9 mouse cellular contexts compared by ENCODE assay signal in genomic region chr4:127020411-127021150, GRCm38 (mm10). TPM values are rescaled to one million over a fixed set of nuclear protein-coding genes. Genes with fewer than 3 reads are reported as not detected.
A peak's percentile ranks its signal among the peaks of the same experiment; 100 is the strongest.
DNase-seq lines count a peak whose midpoint lies in the region; ATAC-seq and TF ChIP-seq lines count a peak whose summit lies in the region.
"Had no signal": no experiment of that assay in that cellular context is flagged by ENCODE, and none has a peak within 500 bp of the region (broad histone marks: within the 10 kb centered on the region; RNA-seq: fewer than 3 reads in every experiment).

No protein-coding gene starts in this region.

- peaks cover 9% of the 10 kb centered on the region; the same call in 1 of the 2 replicates for H3K4me1 ChIP-seq in kidney, postnatal 0 days (replicated peaks; ENCODE audit: insufficient read depth, low read length)
- peaks cover 19% of the 10 kb centered on the region for H3K4me1 ChIP-seq in embryonic facial prominence, embryonic 13.5 days
- 0 out of 2 replicates have a peak, but pooled peaks cover 2% of the 10 kb centered on the region for H3K4me1 ChIP-seq in intestine, embryonic 15.5 days (replicated peaks)
- peaks cover 3% of the 10 kb centered on the region; the same call in 1 of the 2 replicates for H3K4me1 ChIP-seq in midbrain, postnatal 0 days (ENCODE audit: insufficient read depth, low read length)

- H3K36me3 ChIP-seq in kidney, postnatal 0 days (ENCODE audit: insufficient read depth, low read length), result peaks cover 16% of the 10 kb centered on the region; the same call in 1 of the 2 replicates
- H3K36me3 ChIP-seq in embryonic facial prominence, embryonic 13.5 days, result peaks cover 25% of the 10 kb centered on the region
- H3K36me3 ChIP-seq in intestine, embryonic 15.5 days, result no peaks in the 10 kb centered on the region
- H3K36me3 ChIP-seq in midbrain, postnatal 0 days (ENCODE audit: insufficient read depth, low read length), result no peaks in the 10 kb centered on the region

- H3K9ac ChIP-seq in kidney, postnatal 0 days (ENCODE audit: low read depth, low read length), result no peak overlapping the region
- H3K9ac ChIP-seq in embryonic facial prominence, embryonic 13.5 days, result peak overlapping the region; percentile 47; the same call in 1 of the 2 replicates
- H3K9ac ChIP-seq in intestine, embryonic 15.5 days, result no peak overlapping the region
- no peak overlapping the region; the same call in 1 of the 2 replicates for H3K9ac ChIP-seq in midbrain, postnatal 0 days (replicated peaks; ENCODE audit: low read length, poor library complexity, severe bottlenecking)

- H3K4me2 ChIP-seq in kidney, postnatal 0 days (ENCODE audit: low read length), result peak overlapping the region; percentile 48
- peak overlapping the region; percentile 58 for H3K4me2 ChIP-seq in embryonic facial prominence, embryonic 13.5 days
- H3K4me2 ChIP-seq in intestine, embryonic 15.5 days (replicated peaks), result peak overlapping the region; percentile 59
- H3K4me2 ChIP-seq in midbrain, postnatal 0 days (ENCODE audit: low read depth, low read length, poor library complexity, severe bottlenecking), result peak overlapping the region; percentile 52

- H3K27ac ChIP-seq in kidney, postnatal 0 days, result no peak overlapping the region
- peak overlapping the region; percentile 34; the same call in 1 of the 2 replicates for H3K27ac ChIP-seq in embryonic facial prominence, embryonic 13.5 days
- no peak overlapping the region for H3K27ac ChIP-seq in intestine, embryonic 15.5 days
- no peak overlapping the region for H3K27ac ChIP-seq in midbrain, postnatal 0 days (ENCODE audit: low read depth, low read length)

- no peak for DNase-seq in kidney, postnatal 0 days (ENCODE audit: low spot score)
- DNase-seq in kidney, adult 18-20 months, result no peak
- DNase-seq in midbrain, postnatal 0 days (ENCODE audit: low spot score), result no peak
- no peak for DNase-seq in gastrocnemius, postnatal 4 days (ENCODE audit: low spot score in 2 of 2)
- no peak for DNase-seq in frontal cortex, adult 2 months (ENCODE audit: extremely low spot score in 1 of 2, low spot score in 1 of 2)
- no peak for DNase-seq in c-Kit-positive CD71-positive TER-119-positive erythroid progenitor cells, embryonic 14.5 days (ENCODE audit: low spot score)

- no peaks in the 10 kb centered on the region for H3K27me3 ChIP-seq in kidney, postnatal 0 days (ENCODE audit: insufficient read depth, low read length)
- H3K27me3 ChIP-seq in embryonic facial prominence, embryonic 13.5 days, result no peaks in the 10 kb centered on the region
- H3K27me3 ChIP-seq in intestine, embryonic 15.5 days (replicated peaks), result no peaks in the 10 kb centered on the region
- no peaks in the 10 kb centered on the region for H3K27me3 ChIP-seq in midbrain, postnatal 0 days (ENCODE audit: insufficient read depth, low read length)
- H3K27me3 ChIP-seq: Patski had no signal

- TF ChIP-seq CTCF in kidney, postnatal 0 days (IDR thresholded peaks at IDR 0.05; ENCODE audit: low read depth), result no peak
- TF ChIP-seq CTCF in midbrain, postnatal 0 days (IDR thresholded peaks at IDR 0.05), result no peak

- H3K9me3 ChIP-seq in kidney, postnatal 0 days (replicated peaks; ENCODE audit: low read length), result no peaks in the 10 kb centered on the region
- H3K9me3 ChIP-seq in embryonic facial prominence, embryonic 13.5 days, result no peaks in the 10 kb centered on the region
- no peaks in the 10 kb centered on the region for H3K9me3 ChIP-seq in intestine, embryonic 15.5 days
- no peaks in the 10 kb centered on the region for H3K9me3 ChIP-seq in midbrain, postnatal 0 days (ENCODE audit: low read length)

- H3K4me3 ChIP-seq in kidney, postnatal 0 days (replicated peaks; ENCODE audit: low read depth, low read length), result peak overlapping the region; percentile 99
- peak overlapping the region; percentile 98 for H3K4me3 ChIP-seq in embryonic facial prominence, embryonic 13.5 days
- peak overlapping the region; percentile 29 for H3K4me3 ChIP-seq in intestine, embryonic 15.5 days (replicated peaks)
- H3K4me3 ChIP-seq in midbrain, postnatal 0 days (ENCODE audit: low read depth, low read length), result peak overlapping the region; percentile 97

- ATAC-seq in kidney, postnatal 0 days (replicated peaks; ENCODE audit: low FRiP score, low read depth), result no peak
- no peak for ATAC-seq in embryonic facial prominence, embryonic 13.5 days (ENCODE audit: insufficient number of reproducible peaks, insufficient read depth, low FRiP score, low TSS enrichment, low read depth)
- ATAC-seq in intestine, embryonic 15.5 days, result no peak
- ATAC-seq in midbrain, postnatal 0 days (ENCODE audit: low FRiP score), result no peak

- WGBS in kidney, postnatal 0 days, result 11% methylated on average over 13 of the region's 13 CpGs
- 11% methylated on average over 13 of the region's 13 CpGs for WGBS in embryonic facial prominence, embryonic 13.5 days
- WGBS in intestine, embryonic 15.5 days, result 13% methylated on average over 13 of the region's 13 CpGs
- 11% methylated on average over 13 of the region's 13 CpGs for WGBS in midbrain, postnatal 0 days

RNA-seq across cellular contexts. Expression of gene Sfpq, which starts 0.5 kb away (rescaled TPM):
- polyA plus RNA-seq in kidney, postnatal 0 days (2015; fragmentation: Nextera tagmentation; extraction: Ambion mirVana), result 89.6 and 98.1 TPM in 2 replicates
- polyA plus RNA-seq in embryonic facial prominence, embryonic 13.5 days (2015; fragmentation: Nextera tagmentation; extraction: Ambion mirVana), result 120 TPM in 2 replicates
- 71.9 and 75.6 TPM in 2 replicates for polyA plus RNA-seq in intestine, embryonic 15.5 days (2015; fragmentation: Nextera tagmentation; extraction: Ambion mirVana)
- total RNA-seq in midbrain, postnatal 0 days (2014; rRNA removed), result 157 and 229 TPM in 2 replicates
- 47.5 and 63.2 TPM in 2 replicates for polyA plus RNA-seq in midbrain, postnatal 0 days (2015; fragmentation: Nextera tagmentation; extraction: Ambion mirVana)
- total RNA-seq in gastrocnemius, postnatal 4 days (2021), result 100 to 1,000 TPM; 171 to 250 TPM
- polyA plus RNA-seq in frontal cortex, adult 2 months (2012; rRNA removed), result 163 and 168 TPM in 2 replicates

RNA-seq across cellular contexts. Expression of gene Zmym1, which starts 40.4 kb away (rescaled TPM):
- 11.8 and 12.6 TPM in 2 replicates for polyA plus RNA-seq in kidney, postnatal 0 days (2015; fragmentation: Nextera tagmentation; extraction: Ambion mirVana)
- polyA plus RNA-seq in embryonic facial prominence, embryonic 13.5 days (2015; fragmentation: Nextera tagmentation; extraction: Ambion mirVana), result 21.6 and 23.1 TPM in 2 replicates
- 13.8 and 14.9 TPM in 2 replicates for polyA plus RNA-seq in intestine, embryonic 15.5 days (2015; fragmentation: Nextera tagmentation; extraction: Ambion mirVana)
- 16.8 and 18.3 TPM in 2 replicates for total RNA-seq in midbrain, postnatal 0 days (2014; rRNA removed)
- polyA plus RNA-seq in midbrain, postnatal 0 days (2015; fragmentation: Nextera tagmentation; extraction: Ambion mirVana), result 16.6 and 16.9 TPM in 2 replicates
- total RNA-seq in gastrocnemius, postnatal 4 days (2021), result 1 to 10 TPM; 6.8 to 6.9 TPM
- polyA plus RNA-seq in frontal cortex, adult 2 months (2012; rRNA removed), result 7.0 and 8.0 TPM in 2 replicates

RNA-seq across cellular contexts. Expression of gene Zmym4, which starts 52.6 kb away (rescaled TPM):
- polyA plus RNA-seq in kidney, postnatal 0 days (2015; fragmentation: Nextera tagmentation; extraction: Ambion mirVana), result 14.8 and 17.3 TPM in 2 replicates
- 27.0 and 34.4 TPM in 2 replicates for polyA plus RNA-seq in embryonic facial prominence, embryonic 13.5 days (2015; fragmentation: Nextera tagmentation; extraction: Ambion mirVana)
- polyA plus RNA-seq in intestine, embryonic 15.5 days (2015; fragmentation: Nextera tagmentation; extraction: Ambion mirVana), result 15.1 and 15.2 TPM in 2 replicates
- total RNA-seq in midbrain, postnatal 0 days (2014; rRNA removed), result 56.0 and 68.5 TPM in 2 replicates
- polyA plus RNA-seq in midbrain, postnatal 0 days (2015; fragmentation: Nextera tagmentation; extraction: Ambion mirVana), result 17.3 and 22.3 TPM in 2 replicates
- 10 to 100 TPM; 39.7 to 41.6 TPM for total RNA-seq in gastrocnemius, postnatal 4 days (2021)
- 25.3 and 26.1 TPM in 2 replicates for polyA plus RNA-seq in frontal cortex, adult 2 months (2012; rRNA removed)

RNA-seq across cellular contexts. Expression of gene Zmym6, which starts 56.6 kb away (rescaled TPM):
- polyA plus RNA-seq in kidney, postnatal 0 days (2015; fragmentation: Nextera tagmentation; extraction: Ambion mirVana), result 12.0 and 12.8 TPM in 2 replicates
- 26.6 and 29.4 TPM in 2 replicates for polyA plus RNA-seq in embryonic facial prominence, embryonic 13.5 days (2015; fragmentation: Nextera tagmentation; extraction: Ambion mirVana)
- 15.1 and 18.2 TPM in 2 replicates for polyA plus RNA-seq in intestine, embryonic 15.5 days (2015; fragmentation: Nextera tagmentation; extraction: Ambion mirVana)
- total RNA-seq in midbrain, postnatal 0 days (2014; rRNA removed), result 41.1 and 44.3 TPM in 2 replicates
- 24.6 and 28.2 TPM in 2 replicates for polyA plus RNA-seq in midbrain, postnatal 0 days (2015; fragmentation: Nextera tagmentation; extraction: Ambion mirVana)
- total RNA-seq in gastrocnemius, postnatal 4 days (2021), result 10 to 100 TPM; 12.4 to 12.7 TPM
- 42.2 and 44.6 TPM in 2 replicates for polyA plus RNA-seq in frontal cortex, adult 2 months (2012; rRNA removed)

Comparison
In these comparisons a context has a peak if more than half of its experiments do, and no peak if none do; other contexts are left out.
1. H3K4me3 ChIP-seq: peak in every context shown above with its lines; median percentile 99 in kidney, postnatal 0 days; 98 in embryonic facial prominence, embryonic 13.5 days; 97 in midbrain, postnatal 0 days; 29 in intestine, embryonic 15.5 days.